Mouse (Mus musculus) spleen, postnatal 4 days (tissue): ENCODE results near the gene Lamp3.
"Not testable (repeated sequence)": the region's sequence is repeated elsewhere in the genome, so short reads cannot be mapped to it uniquely, and the experiment has no call there.

ENCODE experiments used
- DNase-seq, 2 experiments: peaks; one replicate each; pipeline ENCODE4 v3.0.0; 2022; ENCODE audit warnings: low spot score in 2 of 2

The Lamp3 gene

DNA sequence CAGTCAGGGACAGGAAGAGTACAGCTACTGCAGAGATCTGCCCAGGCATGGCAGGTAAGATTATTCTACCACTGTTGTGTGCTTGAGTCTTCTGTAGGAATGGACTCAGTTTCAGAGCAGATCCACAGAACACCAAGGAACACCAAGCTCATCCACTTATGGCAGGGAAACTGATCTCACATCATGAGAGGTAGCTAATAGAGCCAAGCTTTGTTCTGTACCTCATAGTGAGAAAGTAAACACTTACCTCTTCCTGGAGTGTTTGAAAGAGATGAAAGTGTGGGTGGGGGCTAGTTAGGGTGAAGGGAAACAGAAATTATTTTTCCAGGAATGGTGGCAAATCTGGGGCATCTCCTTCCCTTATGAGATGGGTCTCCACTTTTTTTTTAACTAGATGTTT, at the start of gene Lamp3:
TSS of gene Lamp3 (minus strand) at position 160 of the 400 bp plus-strand sequence.
- DNase-seq: no peak

DNA sequence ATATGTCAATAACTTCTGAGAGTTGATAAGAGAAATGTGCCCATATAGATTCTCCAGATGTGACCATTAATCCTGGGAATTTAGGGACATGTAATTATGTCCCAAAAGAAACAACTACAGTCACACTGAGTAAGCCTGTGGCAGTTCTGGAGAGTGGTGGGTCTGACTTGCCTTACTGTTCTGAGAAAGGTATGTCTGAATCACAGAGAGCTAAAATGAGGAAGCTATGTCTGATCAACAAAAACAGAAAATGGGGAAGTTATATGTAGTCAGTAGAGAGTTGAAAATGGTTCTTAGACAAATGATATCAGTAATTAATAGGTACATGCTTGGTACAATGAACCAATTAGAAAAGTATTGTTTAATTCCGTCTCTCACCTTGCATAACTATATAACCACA, 26.7 kb upstream of the Lamp3 start:
- DNase-seq: no peak

DNA sequence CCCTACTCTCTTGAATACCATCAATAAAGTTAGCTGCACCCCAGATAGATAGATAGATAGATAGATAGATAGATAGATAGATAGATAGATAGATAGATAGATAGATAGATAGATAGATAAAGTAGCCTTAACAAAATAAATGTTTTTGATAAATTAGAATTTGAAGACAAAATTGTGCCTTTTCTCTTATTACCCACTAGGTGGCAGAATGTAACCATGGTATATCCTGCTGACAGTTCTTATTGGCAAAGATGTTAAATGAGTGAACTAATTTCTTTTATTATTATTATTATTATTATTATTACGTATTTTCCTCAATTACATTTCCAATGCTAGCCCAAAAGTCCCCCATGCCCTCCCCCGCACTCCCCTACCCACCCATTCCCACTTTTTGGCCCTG, 18.0 kb upstream of the Lamp3 start:
- DNase-seq: not testable (repeated sequence)

DNA sequence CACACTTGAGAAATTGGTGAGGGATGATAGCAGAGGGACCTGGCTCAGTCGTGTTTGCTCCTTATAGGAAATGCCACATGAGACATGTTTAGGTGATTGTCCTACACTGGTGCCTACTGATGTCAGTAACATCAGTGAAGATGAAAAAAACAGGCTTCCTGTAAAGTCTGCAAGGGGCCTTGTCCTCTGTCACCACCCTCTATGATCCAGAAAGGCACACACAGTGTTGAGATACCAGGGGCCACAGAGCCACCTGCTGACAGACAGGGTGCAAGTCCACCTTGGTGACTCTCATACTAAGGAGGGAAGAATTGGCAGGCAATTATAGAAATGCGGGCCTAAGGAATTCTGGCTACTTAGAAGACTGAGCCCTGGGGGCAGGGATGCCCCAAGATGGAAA, 14.8 kb upstream of the Lamp3 start:
- no peak for DNase-seq

DNA sequence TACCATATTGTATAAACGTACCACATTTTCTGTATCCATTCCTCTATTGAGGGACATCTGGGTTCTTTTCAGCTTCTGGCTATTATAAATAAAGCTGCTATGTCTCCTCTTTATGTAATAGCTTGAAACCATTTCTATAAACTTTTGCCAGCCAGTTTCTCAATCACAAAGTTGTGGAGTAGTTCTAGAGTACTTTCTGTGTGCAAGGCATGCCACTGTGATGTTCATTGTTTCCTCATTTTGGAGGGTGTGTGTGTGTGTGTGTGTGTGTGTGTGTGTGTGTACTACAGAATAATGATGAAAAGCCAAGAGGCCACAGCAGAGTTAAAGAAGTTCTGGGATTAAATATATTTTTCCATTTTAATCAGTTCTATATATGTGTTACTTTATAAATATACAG, 1.2 kb upstream of the Lamp3 start:
- no peak for DNase-seq

DNA sequence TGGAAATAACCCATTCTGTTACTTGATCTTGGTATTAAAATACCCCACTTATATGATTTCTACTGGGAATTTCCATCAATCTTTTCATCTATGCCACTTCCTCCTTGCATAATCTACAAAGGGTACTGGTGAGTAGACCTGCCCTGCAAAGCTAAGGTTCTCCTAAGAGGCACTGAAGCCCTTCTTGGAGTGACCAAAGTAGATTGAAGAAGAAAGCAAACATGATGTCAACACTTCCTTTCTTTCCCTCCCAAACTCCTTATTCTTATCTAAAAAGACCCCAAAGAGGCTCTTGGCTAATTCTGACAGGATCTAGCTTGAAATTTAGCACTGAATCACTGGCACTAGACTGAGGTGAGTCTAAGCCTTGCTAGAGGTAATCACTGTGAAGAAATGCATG, 7.0 kb downstream of the Lamp3 start:
- no peak for DNase-seq

DNA sequence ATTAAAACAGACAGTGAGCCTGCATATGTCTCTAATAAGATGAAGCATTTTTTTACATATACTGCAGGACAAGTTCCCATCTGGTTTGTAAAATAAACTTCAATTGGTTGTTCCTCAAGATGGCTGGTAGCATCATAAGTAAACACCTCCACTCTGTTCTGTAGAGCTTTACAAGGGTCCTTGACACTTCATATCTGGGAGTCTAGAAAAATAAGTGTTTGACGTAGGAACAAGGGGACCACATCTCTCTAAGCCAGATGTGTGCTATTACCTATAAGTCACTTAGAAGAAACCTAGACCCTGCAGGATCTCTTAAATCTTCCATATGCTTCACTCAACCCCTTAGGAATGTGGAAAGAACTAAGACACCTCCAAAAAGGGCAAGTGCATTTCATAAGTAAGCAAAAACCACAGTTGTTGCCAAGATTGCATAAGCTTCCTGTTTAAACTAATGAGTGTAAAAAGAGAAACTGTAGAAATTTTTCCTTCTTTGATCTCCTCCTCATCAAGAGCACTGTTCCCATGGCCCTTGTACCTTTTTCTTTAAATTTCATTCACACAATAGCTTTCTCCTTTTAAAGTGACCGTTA, 35.3 kb downstream of the Lamp3 start:
- DNase-seq: no peak

DNA sequence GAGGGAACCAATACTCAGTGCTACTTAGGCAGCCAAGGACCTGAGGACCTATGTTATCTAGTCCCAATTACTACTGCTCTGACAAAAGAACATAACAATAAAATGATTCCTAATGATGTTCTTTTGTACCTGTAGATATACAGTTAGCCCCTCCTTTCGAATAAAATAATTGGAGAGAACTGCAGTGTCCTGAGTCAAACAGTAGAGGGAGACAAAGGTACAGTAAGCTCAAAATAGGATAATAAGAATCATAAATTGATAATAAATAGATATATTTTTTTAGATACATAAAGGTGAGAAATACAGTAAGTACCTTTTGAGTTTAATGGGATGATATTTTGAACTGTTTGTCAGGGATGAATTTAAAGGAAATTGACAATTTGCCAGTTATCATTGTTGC, 39.9 kb downstream of the Lamp3 start:
- DNase-seq: no peak

DNA sequence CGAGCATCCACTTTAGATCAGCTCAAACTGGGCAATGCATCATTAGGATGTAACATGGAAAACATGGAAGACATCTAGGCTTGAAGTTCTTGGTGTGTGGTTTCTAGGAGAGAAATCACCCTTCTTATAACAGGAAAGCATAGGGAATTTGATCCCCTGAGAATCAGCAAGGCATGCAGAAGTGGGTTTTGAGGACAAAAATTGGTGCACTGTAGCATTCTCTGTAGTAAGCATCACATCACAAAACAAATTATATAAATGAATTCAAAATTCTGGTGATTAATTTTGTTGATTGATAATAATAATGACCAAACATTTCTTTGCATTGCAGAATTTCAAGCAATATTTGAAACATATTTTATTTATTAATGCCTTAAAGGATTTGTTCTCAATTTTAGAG, 76.4 kb downstream of the Lamp3 start, which contains the start of gene Olfr171:
TSS of gene Olfr171 (minus strand) at position 101 of the 400 bp plus-strand sequence.
- DNase-seq: no peak

DNA sequence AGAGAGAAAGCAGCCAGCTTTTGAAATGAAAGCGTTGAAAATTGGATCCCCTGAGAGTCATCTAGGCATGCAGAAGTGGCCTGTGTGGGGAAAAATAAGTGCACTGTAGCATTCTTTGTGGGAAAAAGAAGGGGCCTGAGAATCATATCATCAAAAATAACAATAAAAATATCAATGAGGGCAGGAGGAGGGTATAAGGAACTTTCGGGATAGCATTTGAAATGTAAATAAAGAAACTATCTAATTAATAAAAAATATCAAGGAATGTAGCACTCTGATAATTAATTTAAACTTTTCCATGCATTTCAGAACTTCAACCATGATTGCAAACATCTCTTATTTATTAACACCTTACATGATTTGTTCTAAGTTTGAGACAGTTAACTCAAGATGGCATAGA, 94.4 kb downstream of the Lamp3 start, which contains the start of gene Olfr170:
TSS of gene Olfr170 (minus strand) at position 101 of the 400 bp plus-strand sequence.
- DNase-seq: not testable (repeated sequence)
